8 mouse cellular contexts compared by ENCODE assay signal in genomic region chr5:107597301-107598077, GRCm38 (mm10). TPM values are rescaled to one million over a fixed set of nuclear protein-coding genes. Genes with fewer than 3 reads are reported as not detected.
A peak's percentile ranks its signal among the peaks of the same experiment; 100 is the strongest.
DNase-seq lines count a peak whose midpoint lies in the region; ATAC-seq lines count a peak whose summit lies in the region.

TSS of gene Rpap2 (plus strand) at chr5:107597373.
TSS of gene Glmn (minus strand) at chr5:107597888.

- H3K36me3 ChIP-seq in intestine, embryonic 14.5 days (ENCODE audit: control insufficient read depth, insufficient read depth, low read length), result peaks cover 18% of the 10 kb centered on the region

- H3K9ac ChIP-seq in intestine, embryonic 14.5 days (ENCODE audit: low read length), result peak within 1 kb of the TSS; percentile 75

- under 1% methylated on average over 60 of the region's 64 CpGs for WGBS in intestine, embryonic 14.5 days

- DNase-seq in adrenal gland, adult 18-20 months (ENCODE audit: low spot score in 2 of 2), result peak; percentile 81 to 88
- DNase-seq in embryo, embryonic 11 days, result peak; percentile 92
- peak; percentile 84 for DNase-seq in gastrocnemius, postnatal 25 days
- peak; percentile 97 for DNase-seq in intestine, embryonic 14.5 days (ENCODE audit: low spot score)
- peak; percentile 80 to 82 for DNase-seq in left cerebral cortex, postnatal 14 days (ENCODE audit: low spot score in 2 of 2)
- peak; percentile 86 for DNase-seq in mesoderm, embryonic 11.5 days (ENCODE audit: low read depth, low spot score)
- DNase-seq in right cerebral cortex, postnatal 36 days (ENCODE audit: low spot score in 2 of 2), result peak; percentile 72 to 77
- peak; percentile 94 for DNase-seq in yolk sac, embryonic 10.5 days (ENCODE audit: low spot score)

- no peaks in the 10 kb centered on the region for H3K9me3 ChIP-seq in intestine, embryonic 14.5 days (ENCODE audit: control insufficient read depth, low read length)

- ATAC-seq in intestine, embryonic 14.5 days (replicated peaks; ENCODE audit: low FRiP score, low TSS enrichment, low read depth), result peak; percentile 96

- H3K4me3 ChIP-seq in intestine, embryonic 14.5 days (ENCODE audit: low read depth, low read length), result peak within 1 kb of the TSS; percentile 71

- H3K4me2 ChIP-seq in intestine, embryonic 14.5 days (ENCODE audit: low read length), result peak within 1 kb of the TSS; percentile 71

- H3K27me3 ChIP-seq in intestine, embryonic 14.5 days (replicated peaks; ENCODE audit: control insufficient read depth, insufficient read depth, low read length), result no peaks in the 10 kb centered on the region

- H3K27ac ChIP-seq in intestine, embryonic 14.5 days (ENCODE audit: low read depth), result peak within 1 kb of the TSS; percentile 83

- peaks cover 9% of the 10 kb centered on the region for H3K4me1 ChIP-seq in intestine, embryonic 14.5 days (replicated peaks; ENCODE audit: control insufficient read depth, insufficient read depth, low read length)

- intact Hi-C loops in left cerebral cortex, postnatal 14 days (cut with DNase I), result no loop called here

RNA-seq across cellular contexts. Expression of gene Rpap2, which starts in this region (rescaled TPM):
- total RNA-seq in adrenal gland, adult 18-20 months (2021), result 10 to 100 TPM; 12.1 to 14.1 TPM
- 10 to 100 TPM; 10.3 to 11.3 TPM for total RNA-seq in gastrocnemius, postnatal 25 days (2021)
- polyA plus RNA-seq in intestine, embryonic 14.5 days (2014; fragmentation: Nextera tagmentation; extraction: Ambion mirVana), result 16.8 and 21.6 TPM in 2 replicates
- 10 to 100 TPM; 21.8 to 24.0 TPM for total RNA-seq in left cerebral cortex, postnatal 14 days (2021)

RNA-seq across cellular contexts. Expression of gene Glmn, which starts in this region (rescaled TPM):
- total RNA-seq in adrenal gland, adult 18-20 months (2021), result 1 to 10 TPM; 5.2 to 6.7 TPM
- total RNA-seq in gastrocnemius, postnatal 25 days (2021), result 1 to 10 TPM; 5.3 to 5.8 TPM
- 32.5 and 33.0 TPM in 2 replicates for polyA plus RNA-seq in intestine, embryonic 14.5 days (2014; fragmentation: Nextera tagmentation; extraction: Ambion mirVana)
- total RNA-seq in left cerebral cortex, postnatal 14 days (2021), result 10 to 100 TPM; 18.1 to 18.7 TPM

Comparison
In these comparisons a context has a peak if more than half of its experiments do, and no peak if none do; other contexts are left out.
1. Peak in every context shown above with its lines: DNase-seq, ATAC-seq, H3K4me3 ChIP-seq and H3K27ac ChIP-seq.